Mouse (Mus musculus) cerebellum, adult 11-12 months (tissue): ENCODE results near the gene Gm5134.

Experiments used
- DNase-seq: peaks from one replicate; pipeline ENCODE4 v3.0.0; 2022

Gene Gm5134

GRCm38 (mm10) chr10:75954381-75954811 lies at the start of gene Gm5134:
Gene Gm5134 (plus strand): TSS chr10:75954514.
- no peak for DNase-seq

- DNase-seq = no peak
These were observed 47.4 kb upstream of the Gm5134 start for GRCm38 (mm10) chr10:75906882-75907281.

GRCm38 (mm10) chr10:75910698-75911097 lies 43.6 kb upstream of the Gm5134 start:
- no peak for DNase-seq

- DNase-seq = no peak
These were observed 41.2 kb upstream of the Gm5134 start for GRCm38 (mm10) chr10:75913013-75913589.

GRCm38 (mm10) chr10:75915557-75915956 lies 38.8 kb upstream of the Gm5134 start:
- no peak for DNase-seq

- no peak for DNase-seq
These were observed 37.5 kb upstream of the Gm5134 start for GRCm38 (mm10) chr10:75916840-75917239.

- DNase-seq = no peak
These were observed 35.3 kb upstream of the Gm5134 start for GRCm38 (mm10) chr10:75919026-75919425.

- DNase-seq = peak; percentile 95
These were observed 33.1 kb upstream of the Gm5134 start, which contains the start of gene Smarcb1 for GRCm38 (mm10) chr10:75921026-75921725. Gene Smarcb1 (minus strand): TSS chr10:75921617.

- peak; percentile 67 for DNase-seq
These were observed 32.4 kb upstream of the Gm5134 start for GRCm38 (mm10) chr10:75921726-75922560.

GRCm38 (mm10) chr10:75924324-75924723 lies 30.0 kb upstream of the Gm5134 start:
- DNase-seq = no peak

- no peak for DNase-seq
These were observed 27.9 kb upstream of the Gm5134 start for GRCm38 (mm10) chr10:75926396-75926795.

- no peak for DNase-seq
These were observed 24.0 kb upstream of the Gm5134 start for GRCm38 (mm10) chr10:75930304-75930703.

GRCm38 (mm10) chr10:75931311-75931710 lies 23.0 kb upstream of the Gm5134 start:
- DNase-seq = no peak

- no peak for DNase-seq
These were observed 22.1 kb upstream of the Gm5134 start for GRCm38 (mm10) chr10:75932081-75932678.

- DNase-seq = no peak
These were observed 21.4 kb upstream of the Gm5134 start, which contains the start of gene Chchd10 for GRCm38 (mm10) chr10:75932891-75933290. Gene Chchd10 (plus strand): TSS chr10:75933130.

GRCm38 (mm10) chr10:75934991-75935390 lies 19.3 kb upstream of the Gm5134 start:
- DNase-seq = no peak

- DNase-seq = peak; percentile 88
These were observed 18.4 kb upstream of the Gm5134 start, which contains the start of gene Mmp11 for GRCm38 (mm10) chr10:75935680-75936541. Gene Mmp11 (minus strand): TSS chr10:75936496.

GRCm38 (mm10) chr10:75936909-75937667 lies 17.2 kb upstream of the Gm5134 start:
- DNase-seq = peak; percentile 49

GRCm38 (mm10) chr10:75937851-75938643 lies 16.3 kb upstream of the Gm5134 start:
- no peak for DNase-seq
